Mouse (Mus musculus) megakaryocyte progenitor cell, adult 5-6 weeks (primary cell): Measurements from ENCODE around the gene Ddhd1. TPM values are rescaled to one million over a fixed set of nuclear protein-coding genes. Genes with fewer than 3 reads are reported as not detected.

Experiments
- total RNA-seq, 2 experiments: library from RNA; stranded (forward) in 1 of 2; stranded (reverse) in 1 of 2; fragments of 157-497, 149-512 nt in 1 of 2; fragments of 200-1000 nt in 1 of 2; gene quantifications; 2 replicates each; pipeline versions ENCODE4 v1.2.3 to v1.2.4; 2015 to 2017

The Ddhd1 gene
- total RNA-seq, 2 experiments from 2014 or later: 18.2 to 18.6 TPM

Other genes with a start within 250 kb of the Ddhd1 start
- not detected in 2 replicates for gene Fermt2, start 128.0 kb downstream of the Ddhd1 start, total RNA-seq (2015)
- not detected in 2 replicates for gene Fermt2, start 128.0 kb downstream of the Ddhd1 start, total RNA-seq (2017)